Mouse (Mus musculus) kidney, adult 8-10 months (tissue): ENCODE data around the gene Scn3b.
A peak's percentile ranks its signal among the peaks of the same experiment; 100 is the strongest.

ENCODE experiments used
- DNase-seq, 2 experiments: peaks; one replicate each; pipeline ENCODE4 v3.0.0; 2022

Gene Scn3b

GRCm38 (mm10) chr9:40269103-40269861, at the start of gene Scn3b:
Gene Scn3b (plus strand): TSS chr9:40269217.
- peak in 1 of 2 experiments; percentile 9 for DNase-seq

GRCm38 (mm10) chr9:40224289-40224688, 44.7 kb upstream of the Scn3b start:
- DNase-seq = no peak

- DNase-seq = peak; percentile 12 to 49
Observed at GRCm38 (mm10) chr9:40227874-40228789, 40.9 kb upstream of the Scn3b start.

GRCm38 (mm10) chr9:40228804-40229331, 40.1 kb upstream of the Scn3b start:
- DNase-seq = no peak

- no peak for DNase-seq
Observed at GRCm38 (mm10) chr9:40229479-40229878, 39.5 kb upstream of the Scn3b start.

GRCm38 (mm10) chr9:40231019-40231418, 38.0 kb upstream of the Scn3b start:
- DNase-seq = no peak

GRCm38 (mm10) chr9:40234233-40235072, 34.6 kb upstream of the Scn3b start:
- DNase-seq = no peak

- DNase-seq = no peak
Observed at GRCm38 (mm10) chr9:40235220-40235619, 33.8 kb upstream of the Scn3b start.

- no peak for DNase-seq
Observed at GRCm38 (mm10) chr9:40239749-40240148, 29.3 kb upstream of the Scn3b start.

GRCm38 (mm10) chr9:40240311-40240710, 28.7 kb upstream of the Scn3b start:
- DNase-seq = no peak

- no peak for DNase-seq
Observed at GRCm38 (mm10) chr9:40241223-40241801, 27.7 kb upstream of the Scn3b start.

GRCm38 (mm10) chr9:40241951-40242888, 26.8 kb upstream of the Scn3b start:
- peak in 1 of 2 experiments; percentile 6 for DNase-seq

- no peak for DNase-seq
Observed at GRCm38 (mm10) chr9:40245466-40245865, 23.6 kb upstream of the Scn3b start.

- DNase-seq = no peak
Observed at GRCm38 (mm10) chr9:40245974-40246665, 22.9 kb upstream of the Scn3b start.

GRCm38 (mm10) chr9:40246702-40247101, 22.3 kb upstream of the Scn3b start:
- no peak for DNase-seq

- DNase-seq = no peak
Observed at GRCm38 (mm10) chr9:40249106-40249505, 19.9 kb upstream of the Scn3b start.

GRCm38 (mm10) chr9:40252459-40252858, 16.6 kb upstream of the Scn3b start:
- DNase-seq = no peak

GRCm38 (mm10) chr9:40263874-40264273, 5.1 kb upstream of the Scn3b start:
- no peak for DNase-seq

- no peak for DNase-seq
Observed at GRCm38 (mm10) chr9:40268040-40268747, 823 bp upstream of the Scn3b start.

- no peak for DNase-seq
Observed at GRCm38 (mm10) chr9:40268748-40269102, 292 bp upstream of the Scn3b start.
